In genomic region chr14:54300676-54301075, GRCm38 (mm10) we compare ENCODE assay signal across 19 mouse cellular contexts. TPM values are rescaled to one million over a fixed set of nuclear protein-coding genes. Genes with fewer than 3 reads are reported as not detected.
"Had no signal": no experiment of that assay in that cellular context is flagged by ENCODE, and none has a peak within 500 bp of the region (broad histone marks: within the 10 kb centered on the region; RNA-seq: fewer than 3 reads in every experiment).

No protein-coding gene starts in this region.

- H3K36me3 ChIP-seq: kidney, embryonic 15.5 days; limb, embryonic 10.5 days; midbrain, embryonic 12.5 days had no signal

- H3K4me3 ChIP-seq: kidney, embryonic 15.5 days; left cerebral cortex, adult 2 months; limb, embryonic 10.5 days; midbrain, embryonic 12.5 days had no signal

- H3K4me2 ChIP-seq: kidney, embryonic 15.5 days; midbrain, embryonic 12.5 days had no signal

- H3K27me3 ChIP-seq: midbrain, embryonic 12.5 days had no signal

- H3K4me1 ChIP-seq: kidney, embryonic 15.5 days; limb, embryonic 10.5 days; midbrain, embryonic 12.5 days had no signal

- DNase-seq: kidney, postnatal 14 days; lung, adult 18-20 months; thymus, postnatal 14 days had no signal

- H3K27ac ChIP-seq: kidney, embryonic 15.5 days; left cerebral cortex, adult 2 months; limb, embryonic 10.5 days; liver, embryonic 14.5 days; midbrain, embryonic 12.5 days had no signal

- H3K9me3 ChIP-seq: limb, embryonic 10.5 days had no signal

- H3K9ac ChIP-seq: kidney, embryonic 15.5 days; liver, embryonic 14.5 days; midbrain, embryonic 12.5 days had no signal

RNA-seq across cellular contexts. Expression of gene Olfr49, which starts 15.9 kb away (rescaled TPM):
- total RNA-seq: layer of hippocampus, adult 8-10 months; layer of hippocampus, postnatal 14 days; left cerebral cortex, adult 2 months; left cerebral cortex, postnatal 14 days; megakaryocyte-erythroid progenitor cell, adult 5-6 weeks; midbrain, postnatal 0 days had no signal
- polyA plus RNA-seq: kidney, adult 2 months; large intestine, adult 2 months; limb, embryonic 10.5 days; limb, embryonic 14.5 days; liver, embryonic 14.5 days; lung, embryonic 16.5 days; midbrain, embryonic 12.5 days; midbrain, postnatal 0 days; neural tube, embryonic 14.5 days; stomach, embryonic 14.5 days had no signal
